Mouse (Mus musculus) spleen, postnatal 10 days (tissue): Measurements from ENCODE around the gene Grem2.

ENCODE experiments used
- DNase-seq, 2 experiments: peaks; one replicate each; pipeline ENCODE4 v3.0.0; 2021 to 2022; ENCODE audit warnings: low spot score in 2 of 2

Gene Grem2

GRCm38 (mm10) chr1:174788617-174789016 is 133.0 kb downstream of the Grem2 start:
- DNase-seq = no peak
